Mouse (Mus musculus) embryonic facial prominence, embryonic 11.5 days (tissue): ENCODE data around the gene Saal1. TPM values are rescaled to one million over a fixed set of nuclear protein-coding genes. Genes with fewer than 3 reads are reported as not detected.
A peak's percentile ranks its signal among the peaks of the same experiment; 100 is the strongest.
"Not testable (repeated sequence)": the region's sequence is repeated elsewhere in the genome, so short reads cannot be mapped to it uniquely, and the experiment has no call there.

Source experiments
- ATAC-seq: fragments of 200-750 bp; cut with Nextera tagmentation; replicated peaks from 2 replicates; pipeline ENCODE4 v1.8.0; 2017; ENCODE audit warnings: low read depth; ENCODE audit not compliant: insufficient number of reproducible peaks, low FRiP score, low TSS enrichment
- DNase-seq: peaks from one replicate; pipeline ENCODE4 v3.0.0-alpha.2; 2015; ENCODE audit warnings: low spot score
- H3K27ac ChIP-seq: fragments of 300-500 bp; sonication (generic); replicated peaks from 2 replicates; pipeline ENCODE4 v1.5.1; 2014; ENCODE audit warnings: mild to moderate bottlenecking, low read depth, low read length, control low read depth
- H3K27me3 ChIP-seq: fragments of 300-500 bp; sonication (generic); 2 replicates; pipeline ENCODE4 v1.6.1; 2014; ENCODE audit warnings: mild to moderate bottlenecking, low read length, moderate library complexity, mixed read lengths; ENCODE audit not compliant: control insufficient read depth, insufficient read depth
- H3K36me3 ChIP-seq: fragments of 300-500 bp; sonication (generic); replicated peaks from 2 replicates; pipeline ENCODE4 v1.6.1; 2014; ENCODE audit warnings: low read depth, mild to moderate bottlenecking, low read length, moderate library complexity, mixed read lengths; ENCODE audit not compliant: control insufficient read depth, insufficient read depth
- H3K4me1 ChIP-seq: fragments of 300-500 bp; sonication (generic); 2 replicates; pipeline ENCODE4 v1.6.1; 2014; ENCODE audit warnings: low read length, mixed read lengths; ENCODE audit not compliant: control insufficient read depth, insufficient read depth
- H3K4me2 ChIP-seq: fragments of 300-500 bp; sonication (generic); 2 replicates; pipeline ENCODE4 v1.6.1; 2014; ENCODE audit warnings: low read depth, mild to moderate bottlenecking, control low read depth, low read length, moderate library complexity
- H3K4me3 ChIP-seq: fragments of 300-500 bp; sonication (generic); 2 replicates; pipeline ENCODE4 v1.5.1; 2014; ENCODE audit warnings: low read depth, low read length, control low read depth
- H3K9ac ChIP-seq: fragments of 300-500 bp; sonication (generic); replicated peaks from 2 replicates; pipeline ENCODE4 v1.6.1; 2014; ENCODE audit warnings: mild to moderate bottlenecking, control low read depth, low read length
- H3K9me3 ChIP-seq: fragments of 300-500 bp; sonication (generic); replicated peaks from 2 replicates; pipeline ENCODE4 v1.6.1; 2016; ENCODE audit warnings: mild to moderate bottlenecking, low read length, inconsistent platforms, mixed read lengths; ENCODE audit not compliant: control insufficient read depth
- WGBS: fragments of 180-500 bp; shearing (Covaris S2); extraction: QIAGEN DNeasy Blood & Tissue Kit; methylation state at CpG from one replicate; pipeline ENCODE4 v1.1.7; 2014; 5-methylcytosine and 5-hydroxymethylcytosine counted together
- polyA plus RNA-seq: library from polyadenylated mRNA; unstranded; fragments of >200 nt; fragmentation: Nextera tagmentation; extraction: Ambion mirVana; gene quantifications from 2 replicates; pipeline ENCODE4 v1.2.1, GENCODE M21; 2014

Saal1 gene
- polyA plus RNA-seq = 45.6 and 51.7 TPM in 2 replicates

DNA sequence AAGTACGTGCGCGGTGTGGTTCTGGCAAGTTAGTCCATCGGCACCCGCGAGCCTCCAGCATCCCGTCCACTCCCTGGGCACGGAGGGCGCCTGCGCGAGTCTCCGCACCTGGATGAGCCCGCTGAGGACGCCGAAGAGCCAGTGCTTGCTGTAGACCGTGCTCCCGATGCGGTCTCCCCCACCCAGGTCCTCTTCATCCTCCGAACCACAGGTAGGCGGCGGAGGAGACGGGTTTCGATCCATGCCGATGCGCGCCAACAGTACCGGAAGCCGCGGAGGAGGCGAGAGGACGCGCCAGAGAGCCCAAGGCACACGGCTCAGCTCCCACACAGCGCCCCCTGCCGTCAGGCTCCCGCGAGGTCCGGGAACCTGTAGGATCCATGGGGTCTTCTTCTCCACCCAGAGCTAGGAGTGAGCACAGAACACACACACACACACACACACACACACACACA, at the start of gene Saal1:
Gene Saal1, minus strand, starts transcription at position 291 of the 455 bp plus-strand sequence.
- peak within 1 kb of the TSS; percentile 89 for H3K4me3 ChIP-seq
- H3K36me3 ChIP-seq = peaks cover 6% of the 10 kb centered on the region
- H3K27me3 ChIP-seq = no peaks in the 10 kb centered on the region
- WGBS = under 1% methylated on average over 38 of the region's 38 CpGs
- ATAC-seq (peak; percentile 97), DNase-seq (peak; percentile 97)
- no peaks in the 10 kb centered on the region for H3K9me3 ChIP-seq
- peak within 1 kb of the TSS; percentile 40 for H3K4me2 ChIP-seq
- H3K4me1 ChIP-seq = no peaks in the 10 kb centered on the region
- peak within 1 kb of the TSS; percentile 76 for H3K27ac ChIP-seq
- H3K9ac ChIP-seq = peak within 1 kb of the TSS; percentile 97

DNA sequence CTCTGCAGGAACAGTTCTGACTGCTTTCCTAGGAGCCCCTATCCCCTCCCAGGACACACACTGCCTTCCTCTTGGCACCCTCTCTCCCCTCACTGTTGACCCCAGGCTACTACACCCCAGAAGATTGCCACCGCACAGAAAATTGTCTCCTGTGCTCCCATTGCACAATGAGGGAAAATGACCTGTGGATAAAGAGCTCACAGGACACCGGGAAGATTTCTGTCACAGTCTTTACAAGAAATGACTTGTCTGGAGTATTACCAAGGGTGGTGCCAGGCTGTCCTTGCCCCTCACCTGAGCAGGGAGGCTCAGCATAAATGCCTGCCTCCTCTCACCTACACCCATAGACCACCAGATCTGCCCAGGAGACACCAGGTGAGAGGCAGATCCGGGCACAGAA, 41.0 kb upstream of the Saal1 start, which contains the start of gene Saa2:
Gene Saa2, plus strand, starts transcription at position 301 of the 400 bp plus-strand sequence.
- 70% methylated on average over 3 of the region's 3 CpGs for WGBS
- Histone ChIP-seq H3K4me3 (no peak within 1 kb of the TSS), H3K9me3 (no peaks in the 10 kb centered on the region), H3K4me2 (no peak within 1 kb of the TSS), H3K27ac (no peak within 1 kb of the TSS), H3K4me1 (no peaks in the 10 kb centered on the region), H3K27me3 (no peaks in the 10 kb centered on the region), H3K36me3 (no peaks in the 10 kb centered on the region), H3K9ac (no peak within 1 kb of the TSS)
- no peak for ATAC-seq
- DNase-seq = no peak

DNA sequence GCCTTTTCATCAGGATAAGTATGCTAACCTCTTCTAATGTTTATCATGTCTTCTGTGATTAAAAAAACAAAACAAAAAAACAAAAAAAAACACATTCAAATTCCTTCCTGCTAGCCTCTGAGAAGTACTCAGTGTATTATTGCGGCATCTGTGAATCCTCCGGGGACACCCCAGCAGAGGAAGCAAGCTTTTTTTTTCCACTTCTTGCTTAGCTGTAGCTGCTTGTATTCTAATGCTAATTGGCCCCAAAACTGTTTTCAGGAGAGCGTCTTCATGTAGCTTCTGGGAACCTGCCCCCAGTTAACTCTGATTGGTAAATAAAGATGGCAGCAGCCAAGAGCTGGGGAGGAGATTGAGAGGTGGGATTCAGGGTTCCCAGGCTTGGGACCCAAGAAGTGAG, 38.0 kb upstream of the Saal1 start:
- WGBS = 51% methylated on average over 3 of the region's 3 CpGs
- Histone ChIP-seq H3K27me3 (no peaks in the 10 kb centered on the region), H3K9me3 (no peaks in the 10 kb centered on the region), H3K4me2 (no peak overlapping the region), H3K27ac (no peak overlapping the region), H3K4me3 (no peak overlapping the region), H3K36me3 (no peaks in the 10 kb centered on the region), H3K9ac (no peak overlapping the region), H3K4me1 (no peaks in the 10 kb centered on the region)
- DNase-seq (no peak), ATAC-seq (no peak)

DNA sequence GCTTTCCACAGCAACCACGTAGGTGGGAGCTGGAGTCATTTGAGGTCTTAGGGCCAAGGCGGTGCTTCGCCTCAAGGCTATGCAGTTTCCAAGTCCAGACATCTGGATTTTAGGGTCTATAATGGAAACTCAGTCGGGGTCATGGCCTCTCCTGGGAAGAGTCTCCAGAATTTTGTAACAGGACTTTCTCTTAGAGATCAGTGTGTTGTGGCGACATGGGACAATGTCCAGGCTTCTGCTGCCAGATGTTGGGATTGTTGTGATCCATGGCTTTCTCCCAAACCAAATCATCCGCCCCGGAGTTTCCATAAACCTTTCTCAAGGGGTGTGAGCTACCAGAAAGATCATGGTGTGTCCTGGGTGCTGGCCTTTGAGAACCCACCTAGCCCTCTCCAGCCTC, 35.9 kb upstream of the Saal1 start:
- H3K36me3 ChIP-seq = no peaks in the 10 kb centered on the region
- no peak for DNase-seq
- 72% methylated on average over 7 of the region's 7 CpGs for WGBS

DNA sequence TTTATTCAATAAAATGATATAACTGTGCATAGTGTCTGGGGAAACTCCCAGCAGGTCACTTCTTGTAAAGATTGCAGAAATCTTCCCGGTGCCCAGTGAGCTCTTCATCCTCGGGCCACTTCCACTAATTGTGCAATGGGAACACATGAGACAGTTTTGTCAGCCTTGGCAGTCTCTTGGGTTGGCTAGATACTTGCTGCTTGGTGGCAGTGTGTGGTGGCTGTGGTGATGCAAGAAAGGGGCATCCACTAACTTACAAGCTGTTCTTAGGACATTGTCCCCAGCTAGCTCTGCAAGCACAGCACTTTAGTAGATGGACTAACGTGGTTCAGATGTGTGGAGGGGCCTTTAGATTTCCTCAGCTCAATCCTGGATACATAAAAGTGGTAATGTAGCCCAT, 35.3 kb upstream of the Saal1 start:
- H3K9me3 ChIP-seq = no peaks in the 10 kb centered on the region

More for the DNA sequence above, 35.9 kb upstream of the Saal1 start:
- Histone ChIP-seq H3K9ac (no peak overlapping the region), H3K27ac (no peak overlapping the region), H3K9me3 (no peaks in the 10 kb centered on the region), H3K4me3 (no peak overlapping the region), H3K27me3 (no peaks in the 10 kb centered on the region), H3K4me1 (no peaks in the 10 kb centered on the region), H3K4me2 (no peak overlapping the region)
- no peak for ATAC-seq

DNA sequence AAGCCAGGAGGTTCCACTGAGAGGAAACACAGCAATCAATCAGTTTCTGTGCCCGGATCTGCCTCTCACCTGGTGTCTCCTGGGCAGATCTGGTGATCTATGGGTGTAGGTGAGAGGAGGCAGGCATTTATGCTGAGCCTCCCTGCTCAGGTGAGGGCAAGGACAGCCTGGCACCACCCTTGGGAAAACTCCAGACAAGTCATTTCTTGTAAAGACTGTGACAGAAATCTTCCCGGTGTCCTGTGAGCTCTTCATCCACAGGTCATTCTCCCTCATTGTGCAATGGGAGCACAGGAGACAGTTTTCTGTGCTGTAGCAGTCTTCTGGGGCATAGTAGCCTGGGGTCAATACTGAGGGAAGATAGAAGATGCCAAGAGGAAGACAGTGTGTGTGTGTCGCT, 32.4 kb upstream of the Saal1 start, which contains the start of gene Saa1:
Gene Saa1, minus strand, starts transcription at position 101 of the 400 bp plus-strand sequence.
- WGBS = 80% methylated on average over 3 of the region's 3 CpGs
- not testable (repeated sequence) for H3K9ac ChIP-seq, DNase-seq, H3K27me3 ChIP-seq, H3K27ac ChIP-seq, H3K4me3 ChIP-seq, ATAC-seq, H3K9me3 ChIP-seq, H3K36me3 ChIP-seq, H3K4me1 ChIP-seq, H3K4me2 ChIP-seq

More for the DNA sequence above, 35.3 kb upstream of the Saal1 start:
- ATAC-seq (no peak), DNase-seq (no peak)
- H3K4me1 ChIP-seq = no peaks in the 10 kb centered on the region
- no peak overlapping the region for H3K9ac ChIP-seq
- no peak overlapping the region for H3K4me3 ChIP-seq
- H3K36me3 ChIP-seq = no peaks in the 10 kb centered on the region
- H3K27me3 ChIP-seq = no peaks in the 10 kb centered on the region
- 68% methylated on average over 3 of the region's 3 CpGs for WGBS
- H3K4me2 ChIP-seq = no peak overlapping the region
- H3K27ac ChIP-seq = no peak overlapping the region

DNA sequence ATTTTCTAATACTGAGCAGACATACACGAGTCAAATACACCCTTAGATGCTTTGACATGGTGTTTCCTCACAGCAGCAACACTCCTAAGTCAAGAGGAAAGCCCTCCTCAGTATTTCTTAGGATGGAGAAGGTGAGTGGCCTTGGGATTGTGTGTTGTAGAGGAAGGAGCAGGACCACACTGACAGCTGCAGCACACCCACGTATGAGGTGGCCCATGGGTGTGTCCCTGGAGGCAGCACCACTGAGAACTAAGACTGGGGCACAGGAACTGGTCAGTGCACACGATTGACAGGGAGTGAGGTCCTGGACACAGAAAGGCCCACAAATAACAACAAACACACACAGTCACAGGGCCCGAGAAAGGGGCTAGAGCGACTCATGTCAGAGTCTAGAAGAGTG, 29.6 kb upstream of the Saal1 start:
- H3K9ac ChIP-seq, H3K36me3 ChIP-seq, DNase-seq, H3K4me1 ChIP-seq, H3K9me3 ChIP-seq, ATAC-seq, H3K4me3 ChIP-seq, H3K27ac ChIP-seq, H3K4me2 ChIP-seq, H3K27me3 ChIP-seq: not testable (repeated sequence)
- WGBS = 75% methylated on average over 5 of the region's 5 CpGs

DNA sequence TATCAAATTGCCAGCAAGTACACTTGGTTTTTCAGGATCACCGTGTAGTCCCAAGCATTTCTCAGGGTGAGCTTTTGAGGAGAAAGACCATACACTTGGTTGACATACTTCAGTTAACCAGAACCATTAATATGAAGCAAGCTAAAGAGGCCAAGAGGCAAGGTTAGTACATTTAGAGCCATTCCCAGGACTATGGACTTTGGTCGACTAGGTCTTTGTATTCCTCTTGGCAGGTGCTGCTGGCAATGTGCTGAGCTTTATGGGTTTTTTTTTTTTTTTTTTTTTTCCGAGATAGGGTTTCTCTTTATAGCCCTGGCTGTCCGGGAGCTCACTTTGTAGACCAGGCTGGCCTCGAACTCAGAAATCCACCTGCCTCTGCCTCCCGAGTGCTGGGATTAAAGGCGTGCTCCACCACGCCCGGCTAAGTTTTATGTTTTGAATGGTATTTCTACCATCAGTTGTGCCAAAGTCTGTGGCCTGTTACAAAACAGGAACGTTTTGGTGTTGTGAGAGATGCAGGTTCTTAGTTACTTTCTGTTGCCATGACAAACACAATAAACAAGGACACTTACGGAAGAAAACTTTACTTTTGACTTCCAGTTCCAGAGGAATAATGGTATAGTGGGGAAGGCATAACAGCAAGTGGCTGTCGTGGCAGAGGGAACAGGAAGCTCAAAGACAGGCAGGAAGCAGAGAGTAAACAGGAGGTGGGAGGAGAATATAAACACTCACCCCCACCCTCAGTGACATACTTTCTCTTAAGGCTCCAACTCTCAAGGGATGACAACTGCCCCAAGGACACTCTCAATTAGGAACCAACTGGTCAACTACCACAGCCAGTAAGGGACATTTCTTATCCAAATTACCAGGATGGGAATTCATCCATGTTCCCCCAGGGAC, 28.3 kb upstream of the Saal1 start:
- no peaks in the 10 kb centered on the region for H3K9me3 ChIP-seq
- H3K4me3 ChIP-seq = no peak overlapping the region
- ATAC-seq = no peak
- H3K36me3 ChIP-seq = no peaks in the 10 kb centered on the region
- WGBS = 82% methylated on average over 12 of the region's 12 CpGs
- no peak overlapping the region for H3K27ac ChIP-seq
- no peak overlapping the region for H3K4me2 ChIP-seq
- H3K27me3 ChIP-seq = no peaks in the 10 kb centered on the region
- H3K4me1 ChIP-seq = no peaks in the 10 kb centered on the region
- no peak for DNase-seq
- H3K9ac ChIP-seq = no peak overlapping the region
